Mouse (Mus musculus): ENCODE measurements around the gene Rgs19. TPM values are rescaled to one million over a fixed set of nuclear protein-coding genes. Genes with fewer than 3 reads are reported as not detected.

Rgs19 gene
- polyA plus RNA-seq, 1 experiment, result 260 TPM

GRCm38 (mm10) chr2:181716991-181717390 is 23.2 kb upstream of the Rgs19 start:
- DNase-seq, result no peak
- no peaks in the 10 kb centered on the region for H3K36me3 ChIP-seq (ENCODE audit: control insufficient read depth, insufficient read depth, low read length)
- H3K4me1 ChIP-seq (replicated peaks; ENCODE audit: control insufficient read depth, insufficient read depth, low read length), result peaks cover 4% of the 10 kb centered on the region; the same call in 1 of the 2 replicates
- no peak for TF ChIP-seq CTCF (IDR thresholded peaks at IDR 0.05; ENCODE audit: borderline replicate concordance, control insufficient read depth, extremely low read depth, insufficient read depth, low read length, poor library complexity)
- TF ChIP-seq POLR2A (IDR thresholded peaks at IDR 0.05; ENCODE audit: control insufficient read depth, extremely low read depth, insufficient read depth, low read length, poor library complexity), result no peak
- H3K27me3 ChIP-seq (ENCODE audit: control insufficient read depth, insufficient read depth, low read length), result no peaks in the 10 kb centered on the region
- H3K4me3 ChIP-seq (ENCODE audit: control insufficient read depth, insufficient read depth, low read length), result no peak overlapping the region
- 23% methylated on average over 3 of the region's 3 CpGs for WGBS
- H3K27ac ChIP-seq (ENCODE audit: control insufficient read depth, insufficient read depth, low read length), result no peak overlapping the region

GRCm38 (mm10) chr2:181715382-181715781 is 21.6 kb upstream of the Rgs19 start:
- peaks cover 4% of the 10 kb centered on the region; the same call in 1 of the 2 replicates for H3K4me1 ChIP-seq (replicated peaks; ENCODE audit: control insufficient read depth, insufficient read depth, low read length)
- H3K27me3 ChIP-seq (ENCODE audit: control insufficient read depth, insufficient read depth, low read length), result no peaks in the 10 kb centered on the region
- DNase-seq, result no peak
- H3K27ac ChIP-seq (ENCODE audit: control insufficient read depth, insufficient read depth, low read length), result no peak overlapping the region
- WGBS, result 90% methylated on average over 3 of the region's 3 CpGs
- no peak overlapping the region for H3K4me3 ChIP-seq (ENCODE audit: control insufficient read depth, insufficient read depth, low read length)
- TF ChIP-seq CTCF (IDR thresholded peaks at IDR 0.05; ENCODE audit: borderline replicate concordance, control insufficient read depth, extremely low read depth, insufficient read depth, low read length, poor library complexity) (no peak), POLR2A (IDR thresholded peaks at IDR 0.05; ENCODE audit: control insufficient read depth, extremely low read depth, insufficient read depth, low read length, poor library complexity) (no peak)
- H3K36me3 ChIP-seq (ENCODE audit: control insufficient read depth, insufficient read depth, low read length), result no peaks in the 10 kb centered on the region

- Histone ChIP-seq H3K36me3 (ENCODE audit: control insufficient read depth, insufficient read depth, low read length) (no peaks in the 10 kb centered on the region), H3K27me3 (ENCODE audit: control insufficient read depth, insufficient read depth, low read length) (no peaks in the 10 kb centered on the region), H3K4me3 (ENCODE audit: control insufficient read depth, insufficient read depth, low read length) (no peak within 1 kb of the TSS), H3K27ac (ENCODE audit: control insufficient read depth, insufficient read depth, low read length) (no peak within 1 kb of the TSS), H3K4me1 (replicated peaks; ENCODE audit: control insufficient read depth, insufficient read depth, low read length) (peaks cover 4% of the 10 kb centered on the region; the same call in 1 of the 2 replicates)
- no peak for TF ChIP-seq CTCF (IDR thresholded peaks at IDR 0.05; ENCODE audit: borderline replicate concordance, control insufficient read depth, extremely low read depth, insufficient read depth, low read length, poor library complexity)
- TF ChIP-seq POLR2A (IDR thresholded peaks at IDR 0.05; ENCODE audit: control insufficient read depth, extremely low read depth, insufficient read depth, low read length, poor library complexity), result no peak
- DNase-seq, result peak; percentile 26
- 3% methylated on average over 7 of the region's 7 CpGs for WGBS
Measured at GRCm38 (mm10) chr2:181714903-181715326, 21.1 kb upstream of the Rgs19 start, which contains the start of gene Oprl1. TSS of gene Oprl1 (plus strand) at chr2:181715016.

DNA sequence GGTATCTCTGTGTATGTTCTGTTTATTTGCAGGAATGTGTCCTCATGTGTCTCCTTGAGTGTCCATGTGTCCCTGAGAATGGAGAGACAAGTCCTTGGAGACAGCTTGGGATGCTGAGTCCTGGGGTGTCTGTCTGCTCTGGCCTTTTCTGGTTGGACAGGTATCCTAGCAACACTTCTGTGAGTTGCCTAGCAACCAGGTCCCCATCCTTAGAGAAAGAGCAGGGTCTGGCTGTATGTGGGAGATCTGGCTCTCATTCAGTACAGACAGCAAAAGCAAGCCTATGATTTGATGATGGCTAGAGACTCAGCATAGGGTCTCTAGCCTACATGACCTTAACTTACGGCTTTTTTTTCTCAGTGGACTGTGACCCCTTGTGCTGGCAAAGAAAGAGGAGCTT is 20.0 kb upstream of the Rgs19 start:
- no peaks in the 10 kb centered on the region for H3K36me3 ChIP-seq (ENCODE audit: control insufficient read depth, insufficient read depth, low read length)
- H3K27ac ChIP-seq (ENCODE audit: control insufficient read depth, insufficient read depth, low read length), result no peak overlapping the region
- no peak overlapping the region for H3K4me3 ChIP-seq (ENCODE audit: control insufficient read depth, insufficient read depth, low read length)
- TF ChIP-seq POLR2A (IDR thresholded peaks at IDR 0.05; ENCODE audit: control insufficient read depth, extremely low read depth, insufficient read depth, low read length, poor library complexity) (no peak), CTCF (IDR thresholded peaks at IDR 0.05; ENCODE audit: borderline replicate concordance, control insufficient read depth, extremely low read depth, insufficient read depth, low read length, poor library complexity) (no peak)
- 91% methylated on average over 1 of the region's 1 CpGs for WGBS
- no peaks in the 10 kb centered on the region for H3K27me3 ChIP-seq (ENCODE audit: control insufficient read depth, insufficient read depth, low read length)
- peaks cover 4% of the 10 kb centered on the region; the same call in 1 of the 2 replicates for H3K4me1 ChIP-seq (replicated peaks; ENCODE audit: control insufficient read depth, insufficient read depth, low read length)
- no peak for DNase-seq

GRCm38 (mm10) chr2:181706668-181707067 is 12.9 kb upstream of the Rgs19 start:
- TF ChIP-seq POLR2A (IDR thresholded peaks at IDR 0.05; ENCODE audit: control insufficient read depth, extremely low read depth, insufficient read depth, low read length, poor library complexity) (no peak), CTCF (IDR thresholded peaks at IDR 0.05; ENCODE audit: borderline replicate concordance, control insufficient read depth, extremely low read depth, insufficient read depth, low read length, poor library complexity) (no peak)
- WGBS, result 35% methylated on average over 4 of the region's 4 CpGs
- no peaks in the 10 kb centered on the region for H3K36me3 ChIP-seq (ENCODE audit: control insufficient read depth, insufficient read depth, low read length)
- no peak overlapping the region for H3K4me3 ChIP-seq (ENCODE audit: control insufficient read depth, insufficient read depth, low read length)
- H3K27ac ChIP-seq (ENCODE audit: control insufficient read depth, insufficient read depth, low read length), result no peak overlapping the region
- H3K27me3 ChIP-seq (ENCODE audit: control insufficient read depth, insufficient read depth, low read length), result no peaks in the 10 kb centered on the region
- no peaks in the 10 kb centered on the region for H3K4me1 ChIP-seq (replicated peaks; ENCODE audit: control insufficient read depth, insufficient read depth, low read length)
- peak; percentile 25 for DNase-seq

DNA sequence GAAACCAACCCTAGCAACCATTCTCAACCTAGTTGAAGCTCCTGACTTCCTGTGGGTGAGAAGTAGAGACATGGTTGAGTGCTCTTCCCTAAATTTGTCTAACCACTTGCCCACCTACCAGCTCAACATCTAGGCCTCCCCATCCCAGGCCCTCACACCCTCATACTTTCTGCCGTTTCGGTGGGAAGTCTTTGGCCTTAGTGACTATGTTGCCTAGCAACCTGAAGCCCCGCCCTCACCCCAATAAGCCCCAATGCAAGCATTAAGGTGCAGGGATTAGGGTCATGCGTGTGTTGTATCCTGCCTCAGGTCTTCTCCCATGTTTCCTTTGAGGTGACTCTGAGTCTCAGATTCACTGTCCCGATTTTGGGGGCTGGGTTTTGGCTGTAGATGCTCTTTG is 4.5 kb upstream of the Rgs19 start, which contains the start of gene Lkaaear1:
Lkaaear1 (minus strand) TSS at position 202 of the 400 bp plus-strand sequence.
- peaks cover 8% of the 10 kb centered on the region for H3K4me1 ChIP-seq (replicated peaks; ENCODE audit: control insufficient read depth, insufficient read depth, low read length)
- no peaks in the 10 kb centered on the region for H3K27me3 ChIP-seq (ENCODE audit: control insufficient read depth, insufficient read depth, low read length)
- WGBS, result 54% methylated on average over 5 of the region's 5 CpGs
- TF ChIP-seq POLR2A (IDR thresholded peaks at IDR 0.05; ENCODE audit: control insufficient read depth, extremely low read depth, insufficient read depth, low read length, poor library complexity) (no peak), CTCF (IDR thresholded peaks at IDR 0.05; ENCODE audit: borderline replicate concordance, control insufficient read depth, extremely low read depth, insufficient read depth, low read length, poor library complexity) (no peak)
- H3K36me3 ChIP-seq (ENCODE audit: control insufficient read depth, insufficient read depth, low read length), result no peaks in the 10 kb centered on the region
- no peak within 1 kb of the TSS for H3K27ac ChIP-seq (ENCODE audit: control insufficient read depth, insufficient read depth, low read length)
- no peak within 1 kb of the TSS for H3K4me3 ChIP-seq (ENCODE audit: control insufficient read depth, insufficient read depth, low read length)
- DNase-seq, result no peak

Data from thymus, adult 2 months (tissue).